Mouse (Mus musculus) midbrain, embryonic 16.5 days (tissue): ENCODE measurements around the gene Thtpa. TPM values are rescaled to one million over a fixed set of nuclear protein-coding genes. Genes with fewer than 3 reads are reported as not detected.

Source experiments
- ATAC-seq: fragments of 200-750 bp; cut with Nextera tagmentation; 2 replicates; pipeline ENCODE4 v1.8.0; 2017; ENCODE audit warnings: moderate TSS enrichment
- H3K27ac ChIP-seq: fragments of 300-500 bp; sonication (generic); 2 replicates; pipeline ENCODE4 v1.5.1; 2014; ENCODE audit warnings: mild to moderate bottlenecking, low read length, mixed read lengths
- H3K27me3 ChIP-seq: fragments of 300-500 bp; sonication (generic); 2 replicates; pipeline ENCODE4 v1.6.1; 2014; ENCODE audit warnings: low read depth, low read length, mixed read lengths; ENCODE audit not compliant: control insufficient read depth, insufficient read depth
- H3K36me3 ChIP-seq: fragments of 300-500 bp; sonication (generic); 2 replicates; pipeline ENCODE4 v1.6.1; 2014; ENCODE audit warnings: mild to moderate bottlenecking, low read length, moderate library complexity, mixed read lengths; ENCODE audit not compliant: control insufficient read depth, insufficient read depth
- H3K4me1 ChIP-seq: fragments of 300-500 bp; sonication (generic); 2 replicates; pipeline ENCODE4 v1.6.1; 2014; ENCODE audit warnings: mild to moderate bottlenecking, low read length, mixed read lengths; ENCODE audit not compliant: control insufficient read depth, insufficient read depth
- H3K4me2 ChIP-seq: fragments of 300-500 bp; sonication (generic); 2 replicates; pipeline ENCODE4 v1.6.1; 2014; ENCODE audit warnings: mild to moderate bottlenecking, low read length, mixed read lengths
- H3K4me3 ChIP-seq: fragments of 300-500 bp; sonication (generic); 2 replicates; pipeline ENCODE4 v1.5.1; 2014; ENCODE audit warnings: low read depth, mild to moderate bottlenecking, low read length, moderate library complexity, mixed read lengths
- H3K9ac ChIP-seq: fragments of 300-500 bp; sonication (generic); 2 replicates; pipeline ENCODE4 v1.6.1; 2014; ENCODE audit warnings: low read depth, low read length, mixed read lengths
- H3K9me3 ChIP-seq: fragments of 300-500 bp; sonication (generic); replicated peaks from 2 replicates; pipeline ENCODE4 v1.6.1; 2014; ENCODE audit warnings: mild to moderate bottlenecking, low read length, mixed read lengths; ENCODE audit not compliant: control insufficient read depth, poor library complexity, severe bottlenecking
- WGBS: fragments of 180-500 bp; shearing (Covaris S2); extraction: QIAGEN DNeasy Blood & Tissue Kit; methylation state at CpG from one replicate; pipeline ENCODE4 v1.1.7; 2014; 5-methylcytosine and 5-hydroxymethylcytosine counted together
- polyA plus RNA-seq: library from polyadenylated mRNA; unstranded; fragments of >200 nt; fragmentation: Nextera tagmentation; extraction: Ambion mirVana; gene quantifications from 2 replicates; pipeline ENCODE4 v1.2.1, GENCODE M21; 2015

Gene Thtpa
- polyA plus RNA-seq, 1 experiment from 2014 or later = 38.6 TPM

- no peaks in the 10 kb centered on the region for H3K9me3 ChIP-seq
- H3K4me1 ChIP-seq = peaks cover 52% of the 10 kb centered on the region
- no peak overlapping the region for H3K9ac ChIP-seq
- H3K27ac ChIP-seq = no peak overlapping the region; the same call in 1 of the 2 replicates
- H3K4me3 ChIP-seq = no peak overlapping the region
- no peak overlapping the region for H3K4me2 ChIP-seq
- no peaks in the 10 kb centered on the region for H3K36me3 ChIP-seq
- H3K27me3 ChIP-seq = no peaks in the 10 kb centered on the region
- ATAC-seq = no peak
- 29% methylated on average over 9 of the region's 9 CpGs for WGBS
These were observed 9.1 kb upstream of the Thtpa start for GRCm38 (mm10) chr14:55085324-55086008.

GRCm38 (mm10) chr14:55086009-55086514, 8.5 kb upstream of the Thtpa start:
- Histone ChIP-seq H3K27ac (no peak overlapping the region), H3K4me1 (peaks cover 56% of the 10 kb centered on the region), H3K9me3 (no peaks in the 10 kb centered on the region), H3K36me3 (no peaks in the 10 kb centered on the region), H3K27me3 (no peaks in the 10 kb centered on the region), H3K9ac (no peak overlapping the region), H3K4me2 (no peak overlapping the region), H3K4me3 (no peak overlapping the region)
- ATAC-seq = no peak
- WGBS = 88% methylated on average over 6 of the region's 6 CpGs

- ATAC-seq = no peak
- H3K27me3 ChIP-seq = no peaks in the 10 kb centered on the region
- peak overlapping the region; percentile 56 for H3K4me3 ChIP-seq
- no peaks in the 10 kb centered on the region for H3K9me3 ChIP-seq
- H3K9ac ChIP-seq = peak overlapping the region; percentile 48
- 42% methylated on average over 13 of the region's 13 CpGs for WGBS
- peaks cover 57% of the 10 kb centered on the region for H3K4me1 ChIP-seq
- H3K27ac ChIP-seq = peak overlapping the region; percentile 35; the same call in 1 of the 2 replicates
- H3K4me2 ChIP-seq = peak overlapping the region; percentile 78
- H3K36me3 ChIP-seq = no peaks in the 10 kb centered on the region
These were observed 5.2 kb upstream of the Thtpa start for GRCm38 (mm10) chr14:55089199-55089947.

GRCm38 (mm10) chr14:55091209-55091865, 3.2 kb upstream of the Thtpa start:
- Histone ChIP-seq H3K27ac (peak overlapping the region; percentile 91), H3K27me3 (no peaks in the 10 kb centered on the region), H3K4me3 (peak overlapping the region; percentile 56), H3K4me2 (peak overlapping the region; percentile 78), H3K9me3 (no peaks in the 10 kb centered on the region), H3K36me3 (no peaks in the 10 kb centered on the region), H3K9ac (peak overlapping the region; percentile 89), H3K4me1 (peaks cover 58% of the 10 kb centered on the region)
- 2% methylated on average over 34 of the region's 34 CpGs for WGBS
- ATAC-seq = peak; percentile 30

- Histone ChIP-seq H3K4me2 (peak within 1 kb of the TSS; percentile 78), H3K4me3 (peak within 1 kb of the TSS; percentile 56), H3K4me1 (peaks cover 61% of the 10 kb centered on the region), H3K27me3 (no peaks in the 10 kb centered on the region), H3K36me3 (no peaks in the 10 kb centered on the region), H3K27ac (peak within 1 kb of the TSS; percentile 91), H3K9ac (peak within 1 kb of the TSS; percentile 89), H3K9me3 (no peaks in the 10 kb centered on the region)
- under 1% methylated on average over 34 of the region's 34 CpGs for WGBS
- peak; percentile 93 for ATAC-seq
These were observed 2.5 kb upstream of the Thtpa start, which contains the start of gene Zfhx2 for GRCm38 (mm10) chr14:55092011-55092577. Zfhx2 (minus strand) TSS chr14:55092324.

- H3K4me2 ChIP-seq = peak overlapping the region; percentile 77
- H3K9me3 ChIP-seq = no peaks in the 10 kb centered on the region
- H3K27me3 ChIP-seq = no peaks in the 10 kb centered on the region
- no peak overlapping the region for H3K9ac ChIP-seq
- H3K36me3 ChIP-seq = peaks cover 1% of the 10 kb centered on the region; the same call in 1 of the 2 replicates
- 42% methylated on average over 6 of the region's 6 CpGs for WGBS
- ATAC-seq = no peak
- peaks cover 46% of the 10 kb centered on the region for H3K4me1 ChIP-seq
- H3K4me3 ChIP-seq = no peak overlapping the region
- H3K27ac ChIP-seq = no peak overlapping the region; the same call in 1 of the 2 replicates
These were observed 657 bp upstream of the Thtpa start for GRCm38 (mm10) chr14:55093927-55094326.

GRCm38 (mm10) chr14:55095263-55095662, 679 bp downstream of the Thtpa start:
- peaks cover 3% of the 10 kb centered on the region; the same call in 1 of the 2 replicates for H3K36me3 ChIP-seq
- H3K27me3 ChIP-seq = no peaks in the 10 kb centered on the region
- H3K4me3 ChIP-seq = peak overlapping the region; percentile 66
- H3K4me2 ChIP-seq = peak overlapping the region; percentile 77
- WGBS = 54% methylated on average over 9 of the region's 9 CpGs
- peaks cover 33% of the 10 kb centered on the region for H3K4me1 ChIP-seq
- peak overlapping the region; percentile 91 for H3K9ac ChIP-seq
- no peaks in the 10 kb centered on the region for H3K9me3 ChIP-seq
- ATAC-seq = no peak
- peak overlapping the region; percentile 98 for H3K27ac ChIP-seq

- Histone ChIP-seq H3K27ac (no peak overlapping the region), H3K4me3 (peak overlapping the region; percentile 66), H3K4me2 (peak overlapping the region; percentile 77), H3K4me1 (peaks cover 29% of the 10 kb centered on the region), H3K9me3 (no peaks in the 10 kb centered on the region), H3K36me3 (peaks cover 3% of the 10 kb centered on the region; the same call in 1 of the 2 replicates), H3K9ac (peak overlapping the region; percentile 91), H3K27me3 (no peaks in the 10 kb centered on the region)
- WGBS = 72% methylated on average over 12 of the region's 12 CpGs
- ATAC-seq = no peak
These were observed 1.1 kb downstream of the Thtpa start for GRCm38 (mm10) chr14:55095671-55096070.
